19 mouse cellular contexts compared by ENCODE assay signal in the genomic region with DNA sequence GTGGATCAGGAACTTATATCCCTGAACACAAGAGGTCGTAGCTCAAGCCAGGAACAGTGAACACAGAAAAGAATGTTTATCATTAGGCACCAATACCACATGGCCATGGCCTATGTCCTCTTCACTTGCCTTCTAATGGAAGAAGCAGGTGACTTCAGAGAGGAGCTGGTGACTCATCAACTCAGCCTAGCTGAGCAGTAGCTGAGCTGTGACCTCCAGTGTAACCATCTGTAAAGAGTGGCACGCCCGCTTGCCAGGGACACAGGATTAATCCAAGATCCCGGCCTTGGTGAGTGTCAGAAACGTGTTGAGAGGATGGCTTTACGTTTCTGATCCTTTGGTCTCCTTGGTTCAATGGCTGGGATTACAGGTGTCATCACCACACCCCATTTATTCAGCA.
A peak's percentile ranks its signal among the peaks of the same experiment; 100 is the strongest.
DNase-seq lines count a peak whose midpoint lies in the region; ATAC-seq and TF ChIP-seq lines count a peak whose summit lies in the region.
"Had no signal": no experiment of that assay in that cellular context is flagged by ENCODE, and none has a peak within 500 bp of the region (broad histone marks: within the 10 kb centered on the region; RNA-seq: fewer than 3 reads in every experiment).

No protein-coding gene starts in this region.

- no peaks in the 10 kb centered on the region for H3K36me3 ChIP-seq in lung, embryonic 16.5 days (ENCODE audit: control insufficient read depth, insufficient read depth, low read length)
- H3K36me3 ChIP-seq in forebrain, embryonic 12.5 days (replicated peaks): no peaks in the 10 kb centered on the region
- no peaks in the 10 kb centered on the region for H3K36me3 ChIP-seq in midbrain, embryonic 11.5 days (ENCODE audit: control insufficient read depth, insufficient read depth, low read length)
- H3K36me3 ChIP-seq: heart, embryonic 15.5 days; hindbrain, embryonic 15.5 days; midbrain, embryonic 15.5 days; stomach, embryonic 15.5 days had no signal

- DNase-seq in lung, adult 2 months: no peak
- DNase-seq in adrenal gland, postnatal 14 days: peak; percentile 72
- DNase-seq in kidney, adult 8-10 months: peak; percentile 77 to 84
- peak; percentile 37 to 58 for DNase-seq in kidney, postnatal 4 days
- DNase-seq in embryo, embryonic 10.5 days (ENCODE audit: low spot score): no peak
- DNase-seq in midbrain, embryonic 11.5 days (ENCODE audit: low spot score, missing footprints): no peak
- DNase-seq: cerebellum, adult 18-20 months; gastrocnemius, postnatal 25 days; thymus, postnatal 25 days had no signal

- H3K27me3 ChIP-seq in lung, embryonic 16.5 days (ENCODE audit: control insufficient read depth, insufficient read depth, low read depth, low read length): no peaks in the 10 kb centered on the region
- H3K27me3 ChIP-seq in forebrain, embryonic 12.5 days: no peaks in the 10 kb centered on the region
- H3K27me3 ChIP-seq in midbrain, embryonic 11.5 days (ENCODE audit: control insufficient read depth, insufficient read depth, low read length): no peaks in the 10 kb centered on the region
- H3K27me3 ChIP-seq: CH12.LX; heart, embryonic 15.5 days; hindbrain, embryonic 15.5 days; midbrain, embryonic 15.5 days; stomach, embryonic 15.5 days had no signal

- peak overlapping the region; percentile 10; the same call in 1 of the 2 replicates for H3K4me2 ChIP-seq in lung, embryonic 16.5 days (ENCODE audit: low read depth, low read length)
- H3K4me2 ChIP-seq in forebrain, embryonic 12.5 days: no peak overlapping the region
- H3K4me2 ChIP-seq in midbrain, embryonic 11.5 days: no peak overlapping the region
- H3K4me2 ChIP-seq: heart, embryonic 15.5 days; hindbrain, embryonic 15.5 days; midbrain, embryonic 15.5 days; stomach, embryonic 15.5 days had no signal

- no peak overlapping the region for H3K4me3 ChIP-seq in lung, embryonic 16.5 days (ENCODE audit: low read length)
- no peak overlapping the region for H3K4me3 ChIP-seq in lung, adult 2 months (replicated peaks; ENCODE audit: extremely low read depth, low read depth, low read length)
- no peak overlapping the region for H3K4me3 ChIP-seq in forebrain, embryonic 12.5 days (replicated peaks)
- no peak overlapping the region for H3K4me3 ChIP-seq in midbrain, embryonic 11.5 days (ENCODE audit: low read depth, low read length)
- H3K4me3 ChIP-seq: heart, embryonic 15.5 days; hindbrain, embryonic 15.5 days; midbrain, embryonic 15.5 days; stomach, embryonic 15.5 days had no signal

- TF ChIP-seq CTCF in lung, adult 2 months (IDR thresholded peaks at IDR 0.05; ENCODE audit: insufficient read depth, low read length): no peak

- no peaks in the 10 kb centered on the region for H3K9me3 ChIP-seq in lung, embryonic 16.5 days (ENCODE audit: control insufficient read depth, low read length)
- H3K9me3 ChIP-seq in forebrain, embryonic 12.5 days: no peaks in the 10 kb centered on the region
- H3K9me3 ChIP-seq in midbrain, embryonic 11.5 days (ENCODE audit: control insufficient read depth, low read length): no peaks in the 10 kb centered on the region
- H3K9me3 ChIP-seq: heart, embryonic 15.5 days; hindbrain, embryonic 15.5 days; midbrain, embryonic 15.5 days; stomach, embryonic 15.5 days had no signal

- no peaks in the 10 kb centered on the region for H3K4me1 ChIP-seq in lung, embryonic 16.5 days (replicated peaks; ENCODE audit: control insufficient read depth, insufficient read depth, low read length)
- no peaks in the 10 kb centered on the region for H3K4me1 ChIP-seq in lung, adult 2 months (ENCODE audit: control insufficient read depth, insufficient read depth, low read length)
- no peaks in the 10 kb centered on the region for H3K4me1 ChIP-seq in forebrain, embryonic 12.5 days
- H3K4me1 ChIP-seq in midbrain, embryonic 11.5 days (ENCODE audit: control insufficient read depth, insufficient read depth, low read length): no peaks in the 10 kb centered on the region; the same call in 1 of the 2 replicates
- H3K4me1 ChIP-seq: stomach, embryonic 15.5 days had no signal

- 57% methylated on average over 6 of the region's 6 CpGs for WGBS in lung, embryonic 16.5 days
- 59% methylated on average over 6 of the region's 6 CpGs for WGBS in lung, adult 2 months
- 70% methylated on average over 6 of the region's 6 CpGs for WGBS in forebrain, embryonic 12.5 days
- WGBS in midbrain, embryonic 11.5 days: 78% methylated on average over 6 of the region's 6 CpGs

- no peak for ATAC-seq in lung, embryonic 16.5 days (ENCODE audit: low read depth)
- no peak for ATAC-seq in forebrain, embryonic 12.5 days (ENCODE audit: low FRiP score)
- no peak for ATAC-seq in midbrain, embryonic 11.5 days (ENCODE audit: low FRiP score)
- ATAC-seq: forebrain, embryonic 16.5 days; midbrain, embryonic 15.5 days had no signal

- no peak overlapping the region for H3K27ac ChIP-seq in lung, embryonic 16.5 days (ENCODE audit: low read length)
- H3K27ac ChIP-seq in forebrain, embryonic 12.5 days: no peak overlapping the region
- H3K27ac ChIP-seq in midbrain, embryonic 11.5 days (ENCODE audit: low read depth, low read length): no peak overlapping the region
- H3K27ac ChIP-seq: heart, embryonic 15.5 days; hindbrain, embryonic 15.5 days; liver, embryonic 14.5 days; macrophage; midbrain, embryonic 15.5 days; stomach, embryonic 15.5 days had no signal

- no peak for TF ChIP-seq POLR2A in lung, adult 2 months (IDR thresholded peaks at IDR 0.05; ENCODE audit: borderline replicate concordance, extremely low read depth, low read depth, low read length)

- no peak overlapping the region for H3K9ac ChIP-seq in lung, embryonic 16.5 days (ENCODE audit: low read length)
- H3K9ac ChIP-seq in forebrain, embryonic 12.5 days: no peak overlapping the region
- H3K9ac ChIP-seq in midbrain, embryonic 11.5 days (ENCODE audit: low read length): no peak overlapping the region
- H3K9ac ChIP-seq: heart, embryonic 15.5 days; hindbrain, embryonic 15.5 days; liver, embryonic 14.5 days; midbrain, embryonic 15.5 days; stomach, embryonic 15.5 days had no signal

Comparison
In these comparisons a context has a peak if more than half of its experiments do, and no peak if none do; other contexts are left out.
1. DNase-seq: peak in adrenal gland, postnatal 14 days (single experiment), kidney, adult 8-10 months (2 of 2) and kidney, postnatal 4 days (2 of 2); none in lung, adult 2 months (single experiment), embryo, embryonic 10.5 days (single experiment) and midbrain, embryonic 11.5 days (single experiment).